Mouse (Mus musculus): Measurements from ENCODE around the gene Ssbp2.

DNA sequence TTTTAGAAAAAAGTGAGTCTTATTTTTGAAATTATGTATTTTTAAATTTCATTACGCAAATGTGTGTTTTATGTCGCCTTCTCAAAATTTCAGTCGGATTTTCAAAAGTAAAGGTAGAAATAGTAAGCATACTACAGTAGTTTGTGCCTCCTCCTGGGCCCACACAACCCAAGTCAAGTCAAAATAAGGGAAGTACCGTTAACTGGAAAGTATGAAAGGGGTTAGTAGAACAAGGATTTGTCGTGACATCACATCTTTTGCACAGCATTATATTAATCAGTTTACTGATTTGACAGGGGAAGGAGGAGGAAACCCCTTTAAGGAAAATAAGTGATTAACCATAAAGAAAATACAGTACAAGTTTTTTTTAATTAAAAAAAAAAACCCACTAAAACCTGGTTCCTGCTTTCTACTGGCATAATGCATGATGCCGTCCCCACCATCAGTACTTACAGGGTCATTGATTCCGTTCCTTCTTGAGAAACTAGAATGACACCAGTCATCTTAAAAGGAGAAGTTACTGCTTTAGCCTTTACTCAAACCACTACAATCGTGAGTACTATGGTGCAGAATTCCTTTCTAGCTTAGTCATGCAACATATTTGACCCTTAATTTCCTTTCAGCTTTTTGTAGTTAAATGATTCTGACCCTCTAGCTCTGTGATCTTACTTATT, 220.8 kb downstream of the Ssbp2 start:
- no peak for TF ChIP-seq CTCF (IDR thresholded peaks at IDR 0.05; ENCODE audit: low read depth)
- TF ChIP-seq EP300 (IDR thresholded peaks at IDR 0.05; ENCODE audit: low read depth): no peak
